Mouse (Mus musculus): ENCODE measurements around the gene Oser1.

- no peak for TF ChIP-seq CTCF (conservative IDR thresholded peaks at IDR 0.05; ENCODE audit: low read length)
- TF ChIP-seq POU5F1 (IDR thresholded peaks at IDR 0.05; ENCODE audit: borderline replicate concordance, low read length): no peak
- no peak for TF ChIP-seq NANOG (IDR thresholded peaks at IDR 0.05; ENCODE audit: borderline replicate concordance, low read length)
Observed at GRCm38 (mm10) chr2:163431289-163431688, 6.8 kb upstream of the Oser1 start.

Data from E14TG2a.4 (cell line).